Comparison of ENCODE assay signal across 27 mouse cellular contexts in genomic region chr19:23658350-23658749, GRCm38 (mm10). TPM values are rescaled to one million over a fixed set of nuclear protein-coding genes. Genes with fewer than 3 reads are reported as not detected.
DNase-seq lines count a peak whose midpoint lies in the region; ATAC-seq and TF ChIP-seq lines count a peak whose summit lies in the region.
"Had no signal": no experiment of that assay in that cellular context is flagged by ENCODE, and none has a peak within 500 bp of the region (broad histone marks: within the 10 kb centered on the region; RNA-seq: fewer than 3 reads in every experiment).

No protein-coding gene starts in this region.

- peak; percentile 51; the same call in 1 of the 2 replicates for ATAC-seq in forebrain, postnatal 0 days
- ATAC-seq in forebrain, embryonic 13.5 days = no peak
- peak; percentile 70; the same call in 1 of the 2 replicates for ATAC-seq in frontal cortex, adult (ENCODE audit: low TSS enrichment)
- ATAC-seq: activated CD4-positive, CD25-positive, alpha-beta regulatory T cell, adult 4 months; CD4-positive, CD25-positive, alpha-beta regulatory T cell, adult 4 months had no signal

- DNase-seq in forebrain, postnatal 0 days = no peak
- no peak for DNase-seq in frontal cortex, adult 2 months (ENCODE audit: extremely low spot score in 1 of 2, low spot score in 1 of 2)
- DNase-seq in brain, adult 2 months (ENCODE audit: low read depth, low spot score) = peak; percentile 28
- no peak for DNase-seq in right cerebral cortex, postnatal 10 days (ENCODE audit: low spot score in 2 of 2)
- DNase-seq: adrenal gland, adult 2 months; adrenal gland, adult 8-10 months; adrenal gland, postnatal 10 days; adrenal gland, postnatal 14 days; adrenal gland, postnatal 25 days; adrenal gland, postnatal 36 days; B cell, adult 2 months; cerebellum, adult 11 months; cerebellum, adult 11-12 months; cerebellum, adult 18-20 months; cerebellum, adult 2 months had no signal

- no peaks in the 10 kb centered on the region for H3K36me3 ChIP-seq in forebrain, postnatal 0 days (ENCODE audit: insufficient read depth)
- no peaks in the 10 kb centered on the region for H3K36me3 ChIP-seq in forebrain, embryonic 13.5 days (ENCODE audit: poor library complexity, severe bottlenecking)
- H3K36me3 ChIP-seq: G1E had no signal

- no peaks in the 10 kb centered on the region for H3K27me3 ChIP-seq in forebrain, postnatal 0 days (ENCODE audit: insufficient read depth, low read length)
- H3K27me3 ChIP-seq in forebrain, embryonic 13.5 days = no peaks in the 10 kb centered on the region
- H3K27me3 ChIP-seq: CH12.LX had no signal

- WGBS in forebrain, postnatal 0 days = 66% methylated on average over 4 of the region's 4 CpGs
- 85% methylated on average over 4 of the region's 4 CpGs for WGBS in forebrain, embryonic 13.5 days

- TF ChIP-seq CTCF in forebrain, postnatal 0 days (IDR thresholded peaks at IDR 0.05; ENCODE audit: low read depth) = no peak

- H3K9ac ChIP-seq in forebrain, postnatal 0 days = no peak overlapping the region
- no peak overlapping the region for H3K9ac ChIP-seq in forebrain, embryonic 13.5 days

- H3K4me2 ChIP-seq in forebrain, postnatal 0 days (ENCODE audit: low read depth) = no peak overlapping the region
- no peak overlapping the region for H3K4me2 ChIP-seq in forebrain, embryonic 13.5 days

- H3K4me1 ChIP-seq in forebrain, postnatal 0 days (ENCODE audit: insufficient read depth) = no peaks in the 10 kb centered on the region
- H3K4me1 ChIP-seq in forebrain, embryonic 13.5 days = 0 out of 2 replicates have a peak, but pooled peaks cover 2% of the 10 kb centered on the region

- no peak overlapping the region for H3K27ac ChIP-seq in forebrain, postnatal 0 days (ENCODE audit: low read depth, low read length)
- no peak overlapping the region for H3K27ac ChIP-seq in forebrain, embryonic 13.5 days

- no peaks in the 10 kb centered on the region for H3K9me3 ChIP-seq in forebrain, postnatal 0 days (ENCODE audit: low read length)
- H3K9me3 ChIP-seq in forebrain, embryonic 13.5 days (replicated peaks) = no peaks in the 10 kb centered on the region
- H3K9me3 ChIP-seq: G1E had no signal

- H3K4me3 ChIP-seq in forebrain, postnatal 0 days (ENCODE audit: low read depth, low read length) = no peak overlapping the region
- no peak overlapping the region for H3K4me3 ChIP-seq in forebrain, embryonic 13.5 days

RNA-seq across cellular contexts. Expression of gene 1700028P14Rik, which starts 5.7 kb away (rescaled TPM):
- total RNA-seq in forebrain, postnatal 0 days (2014; rRNA removed) = 0.29 and 1.6 TPM in 2 replicates
- 2.7 and 3.8 TPM in 2 replicates for polyA plus RNA-seq in forebrain, postnatal 0 days (2015; fragmentation: Nextera tagmentation; extraction: Ambion mirVana)
- polyA plus RNA-seq in forebrain, embryonic 13.5 days (2015; fragmentation: Nextera tagmentation; extraction: Ambion mirVana) = 1.3 and 1.7 TPM in 2 replicates
- polyA plus RNA-seq in frontal cortex, adult 2 months (2012; rRNA removed) = 0.82 and 1.1 TPM in 2 replicates
- total RNA-seq: adrenal gland, adult 18-20 months; adrenal gland, adult 2 months; adrenal gland, postnatal 10 days; adrenal gland, postnatal 14 days; adrenal gland, postnatal 4 days; CH12.LX; ES-E14; G1E; MEL had no signal
- polyA plus RNA-seq: activated CD4-positive, CD25-positive, alpha-beta regulatory T cell, adult 4 months; adrenal gland, adult 2 months; C2C12; CD4-positive, CD25-positive, alpha-beta regulatory T cell, adult 4 months; G1E; Patski had no signal

RNA-seq across cellular contexts. Expression of gene Ptar1, which starts 28.9 kb away (rescaled TPM):
- total RNA-seq in forebrain, postnatal 0 days (2014; rRNA removed) = 13.3 and 17.1 TPM in 2 replicates
- 2.6 and 4.7 TPM in 2 replicates for polyA plus RNA-seq in forebrain, postnatal 0 days (2015; fragmentation: Nextera tagmentation; extraction: Ambion mirVana)
- polyA plus RNA-seq in forebrain, embryonic 13.5 days (2015; fragmentation: Nextera tagmentation; extraction: Ambion mirVana) = 4.4 and 5.2 TPM in 2 replicates
- 8.5 and 8.9 TPM in 2 replicates for polyA plus RNA-seq in frontal cortex, adult 2 months (2012; rRNA removed)
